Mouse (Mus musculus) right cerebral cortex, postnatal 25 days (tissue): ENCODE measurements at regions not wholly inside any gene's neighbourhood (a gene's known extent, or its start where the extent isn't known, plus 50 kb on each side); places are given as distances from the start of the nearest gene placed in this dataset.

ENCODE experiments used
- DNase-seq: peaks from one replicate; pipeline ENCODE4 v3.0.0; 2022

DNA sequence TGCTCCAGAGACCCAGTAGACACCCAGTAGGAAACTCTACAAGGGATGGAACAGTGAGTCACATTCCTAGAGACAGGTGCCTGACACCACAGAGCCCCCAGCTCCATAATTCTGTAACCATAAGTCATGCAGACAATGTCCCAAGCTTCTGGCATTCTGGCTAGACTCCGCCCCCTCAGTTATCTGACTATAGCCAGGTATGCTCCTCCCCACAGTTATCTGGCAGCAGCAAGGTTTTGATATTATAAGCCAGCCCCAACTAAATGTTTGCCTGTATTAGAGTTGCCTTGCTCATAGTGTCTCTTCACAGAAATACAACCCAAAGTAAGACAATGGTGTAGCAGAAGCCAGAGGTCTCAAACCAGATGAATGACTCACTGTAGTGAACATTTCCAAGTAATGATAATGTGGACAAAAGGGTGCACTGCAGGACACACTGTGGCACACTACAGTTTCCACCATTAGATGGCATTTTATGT is 121.4 kb upstream of the Otogl start:
- DNase-seq: no peak

DNA sequence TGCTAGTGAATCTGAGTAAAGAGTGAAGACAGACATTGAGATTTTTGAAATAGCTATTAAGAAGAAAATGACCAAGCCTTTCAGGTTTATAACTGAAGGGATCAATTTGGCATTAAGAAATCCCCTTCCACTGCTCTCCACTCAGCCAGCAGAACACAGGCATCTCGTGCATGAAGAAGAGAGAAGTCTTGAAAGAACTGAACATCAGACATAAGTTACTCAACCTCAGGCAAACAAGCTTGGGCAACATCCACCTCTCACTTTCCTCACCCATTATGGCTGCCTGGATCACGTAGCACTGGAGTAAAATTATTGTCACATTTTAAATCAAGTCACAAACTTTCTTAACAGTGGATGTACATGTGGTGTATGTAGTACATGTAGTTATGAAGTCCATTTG is 115.6 kb upstream of the Otogl start:
- no peak for DNase-seq

DNA sequence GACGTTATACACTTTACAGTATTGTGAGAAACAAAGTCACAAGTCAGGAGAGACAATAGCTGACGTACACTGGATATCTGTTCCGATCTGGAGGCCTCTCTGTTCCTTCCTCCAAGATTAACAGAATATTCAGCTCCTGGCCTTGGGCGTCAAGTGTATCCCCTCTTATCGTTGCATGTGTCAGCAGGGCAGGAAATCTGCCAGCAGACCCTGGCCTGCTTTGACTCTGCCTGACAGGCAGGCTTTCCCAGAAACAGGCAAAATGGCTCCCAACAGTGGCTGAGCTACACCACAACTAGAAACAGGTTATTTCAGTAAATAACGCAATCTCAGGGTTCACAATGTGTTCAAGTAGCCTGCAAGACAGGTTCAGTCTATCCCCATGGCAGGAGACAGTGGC is 112.3 kb upstream of the Otogl start:
- DNase-seq: no peak

DNA sequence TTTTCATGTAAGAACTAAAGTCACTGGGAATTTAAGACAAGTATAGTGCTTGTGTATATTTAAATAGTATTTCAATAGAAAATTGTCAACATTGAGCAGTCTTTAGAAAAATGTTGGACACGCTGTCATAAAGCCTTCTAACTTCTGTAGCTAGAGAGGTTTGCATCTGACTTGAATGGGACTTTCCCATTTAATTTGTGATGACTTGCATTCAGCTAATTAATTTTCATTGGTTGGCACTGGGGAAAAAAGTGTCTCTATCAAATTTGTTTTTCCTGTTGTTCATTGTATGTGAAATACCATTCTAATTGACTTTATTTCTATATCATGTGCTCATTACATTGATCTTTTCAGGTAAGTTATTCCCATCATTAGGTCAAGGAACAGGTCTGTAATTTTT is 104.6 kb upstream of the Otogl start:
- no peak for DNase-seq

DNA sequence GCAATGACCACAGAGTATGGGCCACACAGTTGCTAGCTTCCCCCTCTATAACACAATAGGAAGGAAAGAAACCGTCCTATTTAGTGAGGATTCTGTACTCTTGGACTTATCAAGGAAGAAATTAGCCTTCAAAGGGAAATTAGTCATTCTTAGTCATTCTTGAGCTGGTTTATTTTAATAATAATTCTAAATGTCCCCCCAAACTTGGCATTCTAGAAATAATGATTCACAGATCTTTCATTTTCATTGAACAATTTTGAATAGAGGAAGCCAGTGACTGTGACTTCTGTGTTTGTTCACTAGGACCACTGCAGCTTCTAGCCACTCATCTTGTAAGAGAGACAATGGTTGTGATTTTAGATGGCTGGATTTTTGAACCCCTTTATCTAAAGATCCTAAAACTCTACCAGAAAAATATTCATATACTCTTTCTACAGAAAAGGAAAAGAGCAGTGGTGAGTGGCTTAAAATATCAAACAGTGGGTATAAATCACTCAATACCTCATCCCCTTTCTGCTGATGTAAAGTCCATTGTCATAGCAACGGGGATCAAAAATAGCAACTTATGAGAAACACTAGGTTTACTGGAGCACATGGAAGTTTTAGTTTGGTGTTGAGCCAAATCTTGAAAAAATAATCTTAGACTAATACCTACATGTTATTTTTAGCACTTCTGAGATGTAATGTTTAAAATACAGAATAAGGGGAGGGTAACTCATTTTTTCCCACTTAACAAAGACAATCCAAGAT is 83.1 kb upstream of the Otogl start:
- DNase-seq: no peak

DNA sequence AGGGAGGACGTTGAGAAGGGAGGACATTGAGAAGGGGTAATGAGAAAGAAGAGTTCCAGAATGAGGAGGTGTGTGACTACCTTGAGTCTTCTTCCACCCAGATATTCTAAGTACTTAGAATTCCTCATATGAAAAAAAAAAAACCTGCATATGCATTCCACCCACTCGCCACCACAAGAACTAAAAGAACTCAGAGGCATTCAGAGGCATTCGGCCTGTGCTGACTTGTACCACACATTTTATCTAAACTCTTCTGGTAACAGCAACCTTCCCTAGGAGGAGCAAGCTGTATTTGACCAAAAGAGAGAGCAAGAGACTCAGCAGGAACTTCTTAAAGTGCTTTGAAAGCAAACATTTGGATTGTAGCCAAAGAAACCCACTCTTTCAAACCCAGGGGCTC is 80.7 kb upstream of the Otogl start:
- DNase-seq: peak; percentile 12

DNA sequence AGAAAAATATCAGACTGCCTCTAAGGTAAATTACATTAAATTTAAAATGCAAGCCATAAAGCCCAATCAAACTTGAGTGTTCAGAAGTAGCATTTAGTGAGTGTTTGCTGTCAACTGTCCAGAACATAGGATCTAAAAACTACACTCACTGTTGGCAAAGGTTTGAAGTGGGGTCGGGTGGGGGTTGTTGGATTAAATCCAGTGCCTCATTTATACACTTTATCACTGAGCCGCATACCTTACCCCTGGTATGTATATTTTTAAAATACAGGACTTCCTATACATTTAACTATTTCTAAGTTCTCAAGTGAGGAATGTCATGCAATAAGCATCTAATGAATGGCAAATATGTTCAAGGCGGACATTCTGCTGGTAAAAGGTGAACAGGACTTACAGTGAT is 78.6 kb upstream of the Otogl start:
- DNase-seq: no peak

DNA sequence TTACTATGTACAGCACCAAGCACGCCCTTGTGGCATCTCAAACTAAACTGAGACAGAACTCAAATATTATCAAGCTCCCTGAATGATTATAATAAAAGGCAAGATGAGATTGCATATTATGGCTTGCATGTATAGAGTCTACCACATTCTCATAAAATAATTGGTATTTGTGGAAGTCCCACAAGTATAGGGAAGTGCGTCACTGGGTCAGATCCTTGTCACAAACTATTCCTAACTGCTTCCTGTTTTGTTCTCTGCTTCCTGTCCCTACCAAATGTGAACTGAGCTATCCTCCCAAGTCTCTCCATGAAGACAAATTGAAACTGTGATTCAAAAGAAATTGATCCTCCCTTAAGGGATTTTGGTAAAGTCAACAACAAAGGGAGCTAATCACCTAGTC is 78.0 kb upstream of the Otogl start:
- no peak for DNase-seq

DNA sequence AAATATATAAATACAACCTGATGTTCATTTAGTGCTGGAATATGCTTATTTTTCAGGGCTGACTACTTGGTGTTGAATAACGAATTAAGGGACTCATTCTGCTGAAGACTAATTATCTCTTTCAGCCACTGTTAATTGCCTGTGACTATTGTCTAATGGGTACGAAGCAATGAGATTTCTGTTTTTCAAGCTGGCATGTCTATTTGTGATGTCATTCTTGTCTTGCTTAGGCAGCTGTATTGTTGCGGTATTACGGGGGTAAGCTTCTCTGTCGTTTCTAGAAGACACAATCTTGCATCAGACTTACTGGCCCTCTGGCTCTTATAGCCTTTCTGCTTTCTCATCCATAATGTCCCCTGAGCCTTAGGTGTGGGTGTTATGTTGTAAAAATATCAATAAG is 70.7 kb upstream of the Otogl start:
- no peak for DNase-seq

DNA sequence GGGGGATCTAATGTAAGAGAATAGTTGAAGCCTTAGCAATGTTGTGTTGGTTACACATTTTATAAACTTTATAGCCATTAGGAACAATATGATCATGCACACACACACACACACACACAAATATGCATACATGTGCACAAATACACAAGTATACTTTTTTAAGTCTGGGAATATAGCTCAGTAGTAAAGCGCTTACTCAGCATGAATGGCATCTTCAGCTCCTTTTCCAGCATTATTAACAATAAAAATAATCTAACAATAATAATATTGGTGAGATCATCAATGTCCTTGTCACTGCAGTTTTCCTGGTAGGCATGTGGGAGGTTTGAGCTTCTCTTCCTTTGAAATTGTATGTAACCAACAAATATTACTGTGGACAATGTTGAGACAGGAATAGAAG is 70.1 kb upstream of the Otogl start:
- no peak for DNase-seq

DNA sequence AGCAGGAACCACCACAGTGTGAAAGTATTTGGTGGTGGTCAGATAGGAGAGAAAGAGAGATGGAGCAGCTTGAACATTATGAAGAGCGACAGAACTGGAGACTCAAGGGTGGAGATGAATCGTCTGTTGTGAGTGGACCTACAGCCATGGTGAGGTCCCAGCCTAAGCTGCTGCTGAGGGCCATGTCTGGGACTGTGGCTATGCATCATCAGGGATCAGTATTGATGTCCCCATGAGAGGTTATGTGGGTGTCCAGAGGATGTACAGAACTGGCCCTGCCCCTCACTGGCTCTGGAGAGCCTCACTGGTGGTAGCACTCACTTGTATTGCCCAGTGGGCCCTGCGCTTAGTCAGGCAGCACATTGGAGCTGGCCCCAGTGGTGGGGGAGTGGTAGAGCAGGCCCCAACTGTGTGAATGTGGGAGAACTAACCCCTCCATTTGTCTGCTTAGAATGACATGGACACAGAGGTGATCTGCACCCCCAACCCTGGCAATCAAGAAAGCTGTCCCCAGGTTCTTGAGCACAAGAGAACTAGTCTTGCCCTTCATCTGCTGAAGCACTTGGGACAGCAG is 64.5 kb upstream of the Otogl start:
- DNase-seq: no peak

DNA sequence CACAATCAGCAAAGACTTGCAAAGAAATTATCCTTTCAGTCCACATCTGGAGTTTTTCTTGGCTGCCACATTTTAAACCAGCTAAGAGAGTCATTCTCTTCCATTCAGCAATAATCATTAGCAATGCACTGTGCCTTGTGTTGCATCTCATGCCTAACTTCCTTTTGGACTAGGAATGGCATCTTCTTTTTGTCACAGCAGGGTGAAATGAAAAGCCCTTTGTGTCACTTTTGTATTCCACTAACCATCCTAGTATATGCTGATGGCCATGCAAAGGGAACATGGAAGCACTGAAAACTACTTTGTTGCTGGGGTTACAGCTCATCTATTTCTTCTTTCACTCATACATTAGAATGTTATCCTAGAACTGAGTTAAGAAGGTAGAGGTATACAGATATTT is 59.8 kb upstream of the Otogl start:
- DNase-seq: no peak

DNA sequence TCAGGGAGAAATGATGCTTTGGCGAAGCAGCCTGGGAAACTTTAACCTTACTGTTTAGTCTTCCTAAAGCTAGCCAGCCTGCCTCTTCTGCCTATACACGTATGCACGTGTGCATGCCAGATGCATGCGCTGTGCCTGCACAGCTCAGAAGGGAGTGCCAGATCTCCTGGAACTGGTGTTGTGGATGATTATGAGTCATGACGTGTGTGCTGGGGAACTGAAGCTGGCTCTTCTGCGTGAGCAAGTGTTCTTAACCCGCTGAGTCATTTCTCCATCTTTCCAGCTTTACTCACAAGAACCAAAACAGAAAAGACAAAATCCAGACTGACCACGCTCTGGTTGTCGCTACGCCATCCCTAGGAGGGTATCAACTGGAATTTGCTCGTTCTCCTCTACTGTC is 55.1 kb upstream of the Otogl start:
- peak; percentile 49 for DNase-seq

DNA sequence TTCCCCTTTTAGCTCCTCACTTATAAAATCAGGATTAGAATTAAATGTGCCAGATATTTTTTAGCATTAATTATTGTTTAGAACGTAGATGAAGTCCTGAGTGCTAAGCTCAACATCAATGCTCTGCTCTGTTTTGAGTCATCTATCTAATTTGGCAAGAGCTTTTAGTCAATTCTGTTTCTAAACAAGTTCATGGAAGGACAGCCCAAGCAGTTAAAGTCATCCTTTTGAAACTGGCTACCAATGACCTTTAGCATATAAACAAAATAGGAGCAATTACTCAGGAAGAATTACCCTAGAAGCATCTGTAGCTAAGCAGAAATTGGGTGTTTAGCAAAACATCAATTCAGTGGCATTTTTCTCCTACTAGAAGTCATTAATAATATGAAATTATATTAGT is 52.1 kb upstream of the Otogl start:
- DNase-seq: no peak

DNA sequence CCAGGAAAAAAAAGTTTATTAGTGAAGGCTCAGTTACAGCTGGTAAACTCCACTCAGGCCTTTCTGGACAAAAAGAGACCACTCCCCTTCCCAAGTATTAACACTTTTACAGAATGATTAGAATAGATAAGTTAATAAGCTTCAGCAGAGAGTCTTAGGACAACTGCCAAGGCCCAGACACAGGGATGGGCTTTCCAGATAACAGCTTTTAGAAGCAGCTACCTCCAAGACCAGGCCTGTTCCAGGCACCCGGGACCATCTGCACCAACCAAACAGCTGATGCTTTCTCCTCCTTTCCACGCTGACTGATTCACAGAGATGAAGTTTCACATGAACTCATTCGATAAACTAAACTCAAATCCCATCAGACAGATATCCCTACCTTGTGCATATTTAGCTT is 50.2 kb upstream of the Otogl start:
- DNase-seq: no peak
